Mouse (Mus musculus): ENCODE measurements around the gene Cyp39a1.

DNA sequence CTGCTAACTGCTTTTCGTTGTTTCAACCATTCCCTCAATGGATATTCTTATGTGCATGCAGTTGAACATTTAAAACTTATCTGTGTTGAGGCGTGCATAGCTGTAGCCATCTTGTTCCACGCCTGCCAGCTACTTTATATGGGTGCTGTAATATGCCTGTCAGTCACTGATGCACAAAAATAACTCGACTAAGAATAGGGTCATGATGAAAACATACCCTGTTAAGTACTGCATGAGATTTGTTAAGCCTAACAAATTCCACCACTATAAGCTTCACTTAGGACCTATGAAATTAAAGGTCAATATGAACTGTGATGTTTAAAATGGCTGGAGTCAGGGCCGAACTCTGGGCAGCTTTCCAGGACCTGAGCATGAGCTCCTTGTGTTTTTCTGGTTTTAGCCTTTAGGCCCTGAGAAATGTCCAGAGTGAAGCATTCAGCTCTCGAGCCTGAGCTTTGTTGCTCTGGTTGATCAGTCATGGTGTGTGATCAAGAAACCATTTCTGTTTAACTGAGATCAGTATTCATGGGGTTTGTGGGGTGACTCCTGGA is 2.0 kb downstream of the Cyp39a1 start:
- no peak for TF ChIP-seq POLR2A (IDR thresholded peaks at IDR 0.05; ENCODE audit: insufficient read depth, low read depth, low read length)
- no peak for TF ChIP-seq CTCF (IDR thresholded peaks at IDR 0.05)
